Mouse (Mus musculus) liver, embryonic 13.5 days (tissue): ENCODE results near the gene Ccer2. TPM values are rescaled to one million over a fixed set of nuclear protein-coding genes. Genes with fewer than 3 reads are reported as not detected.

Source experiments
- ATAC-seq: fragments of 200-750 bp; cut with Nextera tagmentation; 2 replicates; pipeline ENCODE4 v1.8.0; 2017; ENCODE audit warnings: low read depth, mild to moderate bottlenecking, moderate number of reproducible peaks, moderate library complexity
- DNase-seq: peaks from one replicate; pipeline ENCODE4 v3.0.0; 2022
- H3K27ac ChIP-seq: fragments of 300-500 bp; sonication (generic); 2 replicates; pipeline ENCODE4 v1.5.1; 2015; ENCODE audit warnings: moderate library complexity, mild to moderate bottlenecking, inconsistent platforms
- H3K27me3 ChIP-seq: fragments of 300-500 bp; sonication (generic); 2 replicates; pipeline ENCODE4 v1.6.1; 2015; ENCODE audit warnings: mild to moderate bottlenecking, inconsistent platforms
- H3K36me3 ChIP-seq: fragments of 300-500 bp; sonication (generic); 2 replicates; pipeline ENCODE4 v1.6.1; 2015; ENCODE audit warnings: mild to moderate bottlenecking, inconsistent platforms
- H3K4me1 ChIP-seq: fragments of 300-500 bp; sonication (generic); replicated peaks from 2 replicates; pipeline ENCODE4 v1.6.1; 2015; ENCODE audit warnings: inconsistent platforms
- H3K4me2 ChIP-seq: fragments of 300-500 bp; sonication (generic); 2 replicates; pipeline ENCODE4 v1.6.1; 2015; ENCODE audit warnings: inconsistent platforms, mild to moderate bottlenecking, moderate library complexity
- H3K4me3 ChIP-seq: fragments of 300-500 bp; sonication (generic); replicated peaks from 2 replicates; pipeline ENCODE4 v1.5.1; 2015; ENCODE audit warnings: mild to moderate bottlenecking, inconsistent platforms
- H3K9ac ChIP-seq: fragments of 300-500 bp; sonication (generic); 2 replicates; pipeline ENCODE4 v1.6.1; 2015; ENCODE audit warnings: mild to moderate bottlenecking, inconsistent platforms
- H3K9me3 ChIP-seq: fragments of 300-500 bp; sonication (generic); replicated peaks from 2 replicates; pipeline ENCODE4 v1.6.1; 2016; ENCODE audit warnings: inconsistent platforms
- WGBS: fragments of 180-500 bp; shearing (Covaris S2); methylation state at CpG from one replicate; pipeline ENCODE4 v1.1.7; 2015; ENCODE audit not compliant: insufficient replicate concordance; 5-methylcytosine and 5-hydroxymethylcytosine counted together
- polyA plus RNA-seq: library from polyadenylated mRNA; unstranded; fragments of >200 nt; fragmentation: Nextera tagmentation; extraction: Ambion mirVana; gene quantifications from 2 replicates; pipeline ENCODE4 v1.2.1, GENCODE M21; 2015

The Ccer2 gene
- polyA plus RNA-seq, 1 experiment from 2014 or later = not detected

DNA sequence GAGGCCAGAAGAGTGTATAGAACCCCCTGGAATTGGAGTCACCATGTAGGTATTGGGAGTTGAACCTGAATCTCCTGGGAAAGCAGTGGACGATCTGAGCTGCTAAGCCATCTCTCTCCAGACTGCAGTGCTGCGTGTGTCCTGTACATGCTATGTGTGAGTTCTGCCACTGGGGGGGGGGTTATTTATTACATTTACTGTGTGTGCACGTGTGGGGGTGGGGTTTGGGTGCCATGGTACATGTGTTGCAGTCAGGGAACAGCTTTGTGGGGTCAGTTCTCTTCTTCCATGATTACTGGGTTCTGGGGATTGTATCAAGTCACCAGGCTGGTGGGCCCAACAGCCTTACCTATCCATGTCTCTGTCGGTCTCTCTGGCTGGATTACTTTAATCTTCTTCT lies 50.9 kb downstream of the Ccer2 start:
- H3K9ac ChIP-seq = no peak overlapping the region
- no peaks in the 10 kb centered on the region for H3K9me3 ChIP-seq
- WGBS = 50% methylated on average over 4 of the region's 4 CpGs

DNA sequence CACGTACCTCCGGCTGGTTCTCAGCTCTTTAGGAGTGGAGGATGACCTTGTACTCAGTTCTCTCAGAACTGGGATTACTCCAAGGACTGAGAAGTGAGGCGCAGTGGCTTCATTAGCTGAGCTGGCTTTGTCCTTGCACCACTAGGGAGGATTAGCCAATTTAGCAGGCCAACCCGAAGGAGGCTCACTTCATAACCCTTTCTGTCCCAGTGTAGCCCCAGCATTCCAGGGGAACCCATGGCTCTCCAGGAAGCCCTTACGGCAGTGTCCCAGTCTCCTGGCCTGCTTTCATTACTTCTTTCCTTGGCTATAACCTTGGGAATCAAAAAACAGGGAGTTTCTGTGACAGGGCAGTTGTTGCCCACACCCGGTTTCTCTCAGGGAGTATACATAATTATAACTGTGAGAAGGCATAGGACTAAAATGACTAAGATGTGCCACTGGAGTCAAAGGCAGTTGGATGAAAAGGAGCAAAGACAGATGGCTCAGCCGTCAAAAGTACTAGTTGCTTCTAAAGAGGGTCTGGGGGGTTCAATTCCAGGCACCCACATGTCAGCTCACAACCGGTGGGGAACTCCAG lies 51.8 kb downstream of the Ccer2 start:
- no peaks in the 10 kb centered on the region for H3K9me3 ChIP-seq
- peak overlapping the region; percentile 95 for H3K4me2 ChIP-seq
- peak overlapping the region; percentile 84 for H3K4me3 ChIP-seq
- H3K36me3 ChIP-seq = peaks cover 11% of the 10 kb centered on the region
- no peak for ATAC-seq
- no peaks in the 10 kb centered on the region for H3K27me3 ChIP-seq
- 62% methylated on average over 6 of the region's 8 CpGs for WGBS
- H3K4me1 ChIP-seq = peaks cover 47% of the 10 kb centered on the region
- no peak for DNase-seq
- H3K27ac ChIP-seq = peak overlapping the region; percentile 99
- peak overlapping the region; percentile 93 for H3K9ac ChIP-seq

More for the DNA sequence above, 50.9 kb downstream of the Ccer2 start:
- no peak overlapping the region for H3K4me2 ChIP-seq
- H3K27me3 ChIP-seq = no peaks in the 10 kb centered on the region
- ATAC-seq (no peak), DNase-seq (no peak)
- H3K4me3 ChIP-seq = no peak overlapping the region
- peaks cover 47% of the 10 kb centered on the region for H3K4me1 ChIP-seq
- H3K27ac ChIP-seq = no peak overlapping the region; the same call in 1 of the 2 replicates
- peaks cover 3% of the 10 kb centered on the region; the same call in 1 of the 2 replicates for H3K36me3 ChIP-seq

GRCm38 (mm10) chr7:28808221-28808941 lies 52.4 kb downstream of the Ccer2 start, which contains the start of gene Hnrnpl:
TSS of gene Hnrnpl (plus strand) at chr7:28808541.
- H3K4me2 ChIP-seq = peak within 1 kb of the TSS; percentile 95
- peaks cover 18% of the 10 kb centered on the region for H3K36me3 ChIP-seq
- H3K27ac ChIP-seq = peak within 1 kb of the TSS; percentile 99
- peak within 1 kb of the TSS; percentile 93 for H3K9ac ChIP-seq
- peak; percentile 0; the same call in 1 of the 2 replicates for ATAC-seq
- H3K27me3 ChIP-seq = no peaks in the 10 kb centered on the region
- 2% methylated on average over 35 of the region's 35 CpGs for WGBS
- peak within 1 kb of the TSS; percentile 84 for H3K4me3 ChIP-seq
- peak; percentile 36 for DNase-seq
- peaks cover 47% of the 10 kb centered on the region for H3K4me1 ChIP-seq
- H3K9me3 ChIP-seq = no peaks in the 10 kb centered on the region

Other genes with a start within 250 kb of the Ccer2 start
- not detected in 2 replicates for gene Ifnl2, start 245.7 kb upstream of the Ccer2 start, polyA plus RNA-seq
- gene Ifnl3, start 233.3 kb upstream of the Ccer2 start, polyA plus RNA-seq = not detected in 2 replicates
- gene Sycn, start 215.3 kb upstream of the Ccer2 start, polyA plus RNA-seq = not detected in 2 replicates
- gene Nccrp1, start 208.9 kb upstream of the Ccer2 start, polyA plus RNA-seq = not detected in 2 replicates
- gene Samd4b, start 158.0 kb upstream of the Ccer2 start, polyA plus RNA-seq = 4.1 and 5.8 TPM in 2 replicates
- 16.2 and 18.5 TPM in 2 replicates for gene Pak4, start 158.0 kb upstream of the Ccer2 start, polyA plus RNA-seq
- not detected in 2 replicates for gene Acp7, start 124.8 kb upstream of the Ccer2 start, polyA plus RNA-seq
- gene Fbxo27, start 63.3 kb upstream of the Ccer2 start, polyA plus RNA-seq = 0.29 and 0.32 TPM in 2 replicates
- 1.4 and 1.8 TPM in 2 replicates for gene Fbxo17, start 39.4 kb upstream of the Ccer2 start, polyA plus RNA-seq
- gene Mrps12, start 14.4 kb upstream of the Ccer2 start, polyA plus RNA-seq = 106 and 112 TPM in 2 replicates
- 16.3 and 17.0 TPM in 2 replicates for gene Sars2, start 14.2 kb upstream of the Ccer2 start, polyA plus RNA-seq
- 25.1 and 28.4 TPM in 2 replicates for gene Sirt2, start 10.6 kb downstream of the Ccer2 start, polyA plus RNA-seq
- 37.0 and 37.1 TPM in 2 replicates for gene Nfkbib, start 11.3 kb downstream of the Ccer2 start, polyA plus RNA-seq
- gene Rinl, start 32.8 kb downstream of the Ccer2 start, polyA plus RNA-seq = 10.8 and 12.0 TPM in 2 replicates
- gene Hnrnpl, start 52.4 kb downstream of the Ccer2 start, polyA plus RNA-seq = 130 and 154 TPM in 2 replicates
- gene Ech1, start 69.0 kb downstream of the Ccer2 start, polyA plus RNA-seq = 74.5 and 77.7 TPM in 2 replicates
- gene Lgals4, start 77.7 kb downstream of the Ccer2 start, polyA plus RNA-seq = 1.6 and 3.1 TPM in 2 replicates
- gene Lgals7, start 107.7 kb downstream of the Ccer2 start, polyA plus RNA-seq = 0.44 TPM in 1 of 2 replicates, not detected in the other
- gene Capn12, start 125.2 kb downstream of the Ccer2 start, polyA plus RNA-seq = 0.09 and 0.13 TPM in 2 replicates
- 116 and 131 TPM in 2 replicates for gene Actn4, start 206.2 kb downstream of the Ccer2 start, polyA plus RNA-seq
- gene Eif3k, start 225.7 kb downstream of the Ccer2 start, polyA plus RNA-seq = 294 and 308 TPM in 2 replicates
- 27.4 and 29.1 TPM in 2 replicates for gene Map4k1, start 225.9 kb downstream of the Ccer2 start, polyA plus RNA-seq